Mouse (Mus musculus): ENCODE measurements around the gene Rcor2. TPM values are rescaled to one million over a fixed set of nuclear protein-coding genes. Genes with fewer than 3 reads are reported as not detected.

Rcor2 gene
- 8.1 TPM for polyA plus RNA-seq (2014; fragmentation: Illumina TruSeq; extraction: RNeasy Lipid Tissue Mini Kit (QIAGEN cat#74804); ENCODE audit: low read depth, low replicate concordance)

DNA sequence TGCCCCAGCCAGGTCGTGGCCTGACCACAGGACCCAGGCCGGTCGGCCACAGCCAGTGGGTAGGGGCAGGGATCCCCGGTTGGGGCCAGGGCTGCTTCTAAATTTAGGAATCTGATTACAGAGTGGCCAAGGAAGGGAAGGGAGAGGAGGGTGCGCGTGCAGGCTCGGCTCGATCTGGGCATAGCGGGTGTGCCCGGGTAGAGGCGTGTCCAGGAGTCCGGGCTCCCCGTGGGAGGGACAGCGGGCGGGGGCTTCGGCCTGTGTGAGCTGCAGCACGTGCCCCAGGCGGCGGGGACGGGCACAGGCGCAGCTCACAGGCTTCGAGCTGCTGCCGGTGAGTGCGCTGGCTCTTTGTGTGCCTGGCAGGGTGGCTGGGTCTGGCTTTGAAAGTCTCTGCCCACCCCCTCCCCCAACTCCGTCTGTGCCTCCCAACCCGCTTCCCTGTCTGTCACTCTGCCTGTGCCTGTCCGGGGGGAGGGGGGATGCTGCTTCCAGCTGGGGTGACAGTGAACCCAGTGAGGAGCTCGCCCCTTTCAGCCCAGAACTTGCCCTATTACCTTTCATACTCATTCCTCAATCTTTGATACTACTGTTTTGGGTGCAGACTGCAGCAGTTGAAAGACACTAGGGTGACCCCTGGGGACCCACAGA is at the start of gene Rcor2:
Gene Rcor2 (plus strand): TSS at position 235 of the 651 bp plus-strand sequence.

GRCm38 (mm10) chr19:7240782-7241690 is 26.1 kb upstream of the Rcor2 start, which contains the start of gene Naa40:
Gene Naa40, minus strand, starts transcription at chr19:7241183.

Other genes starting within 250 kb of the Rcor2 start
- 10.2 TPM for gene Fermt3, start 247.9 kb upstream of the Rcor2 start, polyA plus RNA-seq (2014; fragmentation: Illumina TruSeq; extraction: RNeasy Lipid Tissue Mini Kit (QIAGEN cat#74804); ENCODE audit: low read depth, low replicate concordance)
- 65.5 TPM for gene Stip1, start 227.4 kb upstream of the Rcor2 start, polyA plus RNA-seq (2014; fragmentation: Illumina TruSeq; extraction: RNeasy Lipid Tissue Mini Kit (QIAGEN cat#74804); ENCODE audit: low read depth, low replicate concordance)
- 26.8 TPM for gene Macrod1, start 210.5 kb upstream of the Rcor2 start, polyA plus RNA-seq (2014; fragmentation: Illumina TruSeq; extraction: RNeasy Lipid Tissue Mini Kit (QIAGEN cat#74804); ENCODE audit: low read depth, low replicate concordance)
- 0.72 TPM for gene Flrt1, start 161.6 kb upstream of the Rcor2 start, polyA plus RNA-seq (2014; fragmentation: Illumina TruSeq; extraction: RNeasy Lipid Tissue Mini Kit (QIAGEN cat#74804); ENCODE audit: low read depth, low replicate concordance)
- 73.7 TPM for gene Otub1, start 61.0 kb upstream of the Rcor2 start, polyA plus RNA-seq (2014; fragmentation: Illumina TruSeq; extraction: RNeasy Lipid Tissue Mini Kit (QIAGEN cat#74804); ENCODE audit: low read depth, low replicate concordance)
- 781 TPM for gene Cox8a, start 49.7 kb upstream of the Rcor2 start, polyA plus RNA-seq (2014; fragmentation: Illumina TruSeq; extraction: RNeasy Lipid Tissue Mini Kit (QIAGEN cat#74804); ENCODE audit: low read depth, low replicate concordance)
- 31.2 TPM for gene Naa40, start 26.1 kb upstream of the Rcor2 start, polyA plus RNA-seq (2014; fragmentation: Illumina TruSeq; extraction: RNeasy Lipid Tissue Mini Kit (QIAGEN cat#74804); ENCODE audit: low read depth, low replicate concordance)
- 49.5 TPM for gene Mark2, start 74.5 kb downstream of the Rcor2 start, polyA plus RNA-seq (2014; fragmentation: Illumina TruSeq; extraction: RNeasy Lipid Tissue Mini Kit (QIAGEN cat#74804); ENCODE audit: low read depth, low replicate concordance)
- 10.6 TPM for gene Spindoc, start 115.7 kb downstream of the Rcor2 start, polyA plus RNA-seq (2014; fragmentation: Illumina TruSeq; extraction: RNeasy Lipid Tissue Mini Kit (QIAGEN cat#74804); ENCODE audit: low read depth, low replicate concordance)
- gene 2700081O15Rik, start 150.3 kb downstream of the Rcor2 start, polyA plus RNA-seq (2014; fragmentation: Illumina TruSeq; extraction: RNeasy Lipid Tissue Mini Kit (QIAGEN cat#74804); ENCODE audit: low read depth, low replicate concordance), result 19.0 TPM
- gene Rtn3, start 216.0 kb downstream of the Rcor2 start, polyA plus RNA-seq (2014; fragmentation: Illumina TruSeq; extraction: RNeasy Lipid Tissue Mini Kit (QIAGEN cat#74804); ENCODE audit: low read depth, low replicate concordance), result 222 TPM
- 61.4 TPM for gene Atl3, start 226.7 kb downstream of the Rcor2 start, polyA plus RNA-seq (2014; fragmentation: Illumina TruSeq; extraction: RNeasy Lipid Tissue Mini Kit (QIAGEN cat#74804); ENCODE audit: low read depth, low replicate concordance)

Measured in adipose tissue, adult 10 weeks (tissue).